Mouse (Mus musculus): ENCODE data around the gene Fap.

Gene Fap

GRCm38 (mm10) chr2:62573753-62574159, at the start of gene Fap:
Fap (minus strand) TSS chr2:62574075.
- in situ Hi-C loops (cut with MboI; ENCODE audit: low pct_unique_long_range_greater_than_20kb in 1 of 2, low sequenced_read_pairs in 2 of 2, unreplicated experiment in 1 of 2), result no loop called here

- in situ Hi-C loops (cut with MboI; ENCODE audit: low pct_unique_long_range_greater_than_20kb in 1 of 2, low sequenced_read_pairs in 2 of 2, unreplicated experiment in 1 of 2), result no loop called here
These were observed 49.2 kb upstream of the Fap start for GRCm38 (mm10) chr2:62623024-62623441.

DNA sequence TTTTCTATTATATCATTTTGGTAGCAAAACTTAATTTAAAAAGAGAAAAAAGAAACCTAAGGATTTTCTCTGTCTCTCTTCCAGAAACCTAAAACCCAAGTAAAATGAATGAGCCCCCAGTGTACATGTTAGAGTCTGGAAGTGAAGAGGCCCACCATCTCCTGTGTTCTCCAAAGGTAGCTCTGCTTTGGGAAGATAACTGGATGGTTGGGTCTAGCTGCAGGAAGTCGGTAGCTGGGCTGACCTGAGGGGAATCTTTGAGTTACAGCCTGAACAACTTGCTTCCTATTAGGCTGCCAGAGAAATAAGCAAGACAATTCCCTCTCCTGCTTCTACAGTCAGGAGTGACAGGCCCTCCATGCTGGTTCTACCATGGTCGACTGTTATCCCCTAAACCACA, 45.8 kb upstream of the Fap start:
- in situ Hi-C loops (cut with MboI; ENCODE audit: low pct_unique_long_range_greater_than_20kb in 1 of 2, low sequenced_read_pairs in 2 of 2, unreplicated experiment in 1 of 2), result no loop called here

GRCm38 (mm10) chr2:62618934-62619341, 45.1 kb upstream of the Fap start:
- in situ Hi-C loops (cut with MboI; ENCODE audit: low pct_unique_long_range_greater_than_20kb in 1 of 2, low sequenced_read_pairs in 2 of 2, unreplicated experiment in 1 of 2), result no loop called here

- in situ Hi-C loops (cut with MboI; ENCODE audit: low pct_unique_long_range_greater_than_20kb in 1 of 2, low sequenced_read_pairs in 2 of 2, unreplicated experiment in 1 of 2), result no loop called here
These were observed 39.3 kb upstream of the Fap start for GRCm38 (mm10) chr2:62613133-62613532.

DNA sequence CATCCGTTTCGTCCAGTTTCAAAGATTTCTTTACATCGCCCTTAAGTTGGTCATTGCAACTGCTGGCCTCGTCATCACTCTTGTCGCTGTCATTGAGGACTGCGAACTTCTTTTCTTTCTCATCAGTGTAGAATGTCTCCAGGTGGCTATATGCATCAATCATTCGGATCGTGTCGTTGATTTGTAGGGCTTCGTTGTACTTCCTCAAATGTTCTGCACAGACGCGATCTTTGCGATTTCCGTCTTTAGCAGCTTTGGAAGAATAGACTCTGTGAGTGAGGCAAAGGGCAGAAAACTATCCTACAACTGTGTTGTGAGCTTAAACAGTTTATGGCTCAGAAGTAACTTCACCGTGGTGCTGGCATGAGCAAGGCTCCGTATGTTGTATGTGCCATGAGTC, 32.3 kb upstream of the Fap start:
- in situ Hi-C loops (cut with MboI; ENCODE audit: low pct_unique_long_range_greater_than_20kb in 1 of 2, low sequenced_read_pairs in 2 of 2, unreplicated experiment in 1 of 2), result no loop called here

DNA sequence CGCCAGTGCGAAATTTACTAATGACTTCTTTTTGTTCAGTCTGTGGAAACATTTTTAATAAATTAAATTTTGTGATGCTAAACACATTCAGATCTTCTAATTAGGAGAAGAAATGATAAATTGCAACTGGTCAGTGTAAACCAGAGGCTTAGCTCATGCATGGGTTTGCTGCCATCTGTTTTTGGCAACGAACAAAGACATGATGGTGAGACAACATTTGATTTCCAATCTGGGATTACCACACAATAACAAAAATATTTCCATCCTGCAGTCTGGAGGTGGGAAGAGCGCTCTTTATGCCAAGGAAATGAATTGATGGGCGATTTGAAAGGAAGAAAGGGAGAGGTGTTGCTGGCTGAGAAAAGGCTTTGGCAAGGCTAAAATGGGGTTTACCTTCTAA, 29.7 kb upstream of the Fap start:
- in situ Hi-C loops (cut with MboI; ENCODE audit: low pct_unique_long_range_greater_than_20kb in 1 of 2, low sequenced_read_pairs in 2 of 2, unreplicated experiment in 1 of 2), result no loop called here

- in situ Hi-C loops (cut with MboI; ENCODE audit: low pct_unique_long_range_greater_than_20kb in 1 of 2, low sequenced_read_pairs in 2 of 2, unreplicated experiment in 1 of 2), result no loop called here
These were observed 22.7 kb upstream of the Fap start for GRCm38 (mm10) chr2:62596586-62596985.

DNA sequence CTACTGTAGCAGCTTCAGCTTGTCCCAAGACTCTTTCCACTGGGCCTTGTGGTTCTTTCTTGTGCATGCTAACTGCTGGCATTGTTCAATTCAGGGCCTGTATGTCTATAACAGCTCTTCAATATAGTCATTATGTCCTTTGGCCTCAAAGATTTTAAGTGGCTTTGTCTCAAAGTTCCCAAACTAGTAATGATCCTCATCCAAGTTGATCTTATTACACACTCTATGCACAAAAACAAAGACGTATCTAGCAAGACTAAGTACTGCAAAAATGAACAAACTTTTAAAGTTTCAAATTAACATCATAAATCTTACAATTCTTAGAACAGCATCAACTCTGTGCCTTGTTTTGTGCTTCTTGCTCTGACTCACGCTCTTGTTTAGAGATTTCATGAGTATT, 20.6 kb upstream of the Fap start:
- in situ Hi-C loops (cut with MboI; ENCODE audit: low pct_unique_long_range_greater_than_20kb in 1 of 2, low sequenced_read_pairs in 2 of 2, unreplicated experiment in 1 of 2), result no loop called here

GRCm38 (mm10) chr2:62591555-62591954, 17.7 kb upstream of the Fap start:
- in situ Hi-C loops (cut with MboI; ENCODE audit: low pct_unique_long_range_greater_than_20kb in 1 of 2, low sequenced_read_pairs in 2 of 2, unreplicated experiment in 1 of 2), result no loop called here

DNA sequence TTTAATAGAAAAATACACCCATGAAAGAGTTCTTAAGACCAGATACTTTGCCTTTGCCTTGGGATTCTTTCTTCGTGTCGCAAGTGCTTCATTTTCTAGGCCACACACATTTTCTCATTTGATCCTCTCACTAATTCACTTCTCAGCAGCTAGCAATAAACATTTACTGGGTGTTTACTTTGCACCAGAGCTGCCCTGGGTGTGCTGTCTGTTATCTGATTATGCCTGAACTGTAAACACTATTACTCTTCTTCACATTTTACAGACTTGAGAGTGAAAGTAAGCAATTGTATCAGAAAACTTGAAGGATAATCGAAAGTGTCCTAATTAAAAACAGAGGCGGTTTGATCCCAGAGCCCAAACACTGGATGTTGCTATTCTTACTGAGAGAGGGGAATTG, 15.5 kb upstream of the Fap start:
- in situ Hi-C loops (cut with MboI; ENCODE audit: low pct_unique_long_range_greater_than_20kb in 1 of 2, low sequenced_read_pairs in 2 of 2, unreplicated experiment in 1 of 2), result no loop called here

DNA sequence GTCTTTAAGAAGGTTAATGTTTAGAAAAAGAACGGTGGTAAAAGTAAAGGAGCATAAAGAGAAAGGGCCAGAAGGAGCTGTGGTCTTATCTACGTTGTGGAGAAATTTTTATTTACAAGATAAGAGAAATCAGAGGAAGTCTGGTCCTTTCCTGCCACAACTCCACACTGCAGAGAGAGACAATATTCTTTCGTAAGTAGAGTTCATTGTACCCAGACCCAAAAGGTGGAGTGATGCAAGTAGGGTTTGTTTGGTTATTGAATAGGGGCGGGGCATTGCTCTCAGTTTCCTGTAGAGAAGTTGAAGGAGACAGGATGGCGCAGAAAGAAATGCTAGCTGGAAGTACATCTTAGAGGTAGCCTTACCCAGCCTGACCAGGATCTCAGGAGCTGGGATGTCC, 11.9 kb upstream of the Fap start:
- in situ Hi-C loops (cut with MboI; ENCODE audit: low pct_unique_long_range_greater_than_20kb in 1 of 2, low sequenced_read_pairs in 2 of 2, unreplicated experiment in 1 of 2), result no loop called here

DNA sequence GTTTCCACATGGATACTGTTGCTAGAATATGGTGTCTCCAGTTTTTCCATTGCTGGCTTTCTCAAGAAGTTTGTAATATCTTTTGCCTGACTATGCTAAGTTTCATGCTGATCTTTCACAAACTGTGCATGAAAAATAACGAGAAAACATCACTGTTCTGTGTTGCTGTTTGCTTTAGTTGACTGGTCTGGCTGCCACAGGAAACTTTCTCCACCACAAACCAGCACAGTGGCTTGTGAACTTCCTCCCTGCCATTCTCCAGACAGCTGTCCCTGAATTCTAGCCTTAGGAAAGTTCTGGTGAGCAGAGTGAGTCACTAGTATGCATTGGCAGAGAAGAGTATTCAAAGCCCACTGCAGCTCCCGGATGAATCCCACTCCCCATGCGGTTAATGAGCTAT, 1.1 kb upstream of the Fap start:
- in situ Hi-C loops (cut with MboI; ENCODE audit: low pct_unique_long_range_greater_than_20kb in 1 of 2, low sequenced_read_pairs in 2 of 2, unreplicated experiment in 1 of 2), result no loop called here

DNA sequence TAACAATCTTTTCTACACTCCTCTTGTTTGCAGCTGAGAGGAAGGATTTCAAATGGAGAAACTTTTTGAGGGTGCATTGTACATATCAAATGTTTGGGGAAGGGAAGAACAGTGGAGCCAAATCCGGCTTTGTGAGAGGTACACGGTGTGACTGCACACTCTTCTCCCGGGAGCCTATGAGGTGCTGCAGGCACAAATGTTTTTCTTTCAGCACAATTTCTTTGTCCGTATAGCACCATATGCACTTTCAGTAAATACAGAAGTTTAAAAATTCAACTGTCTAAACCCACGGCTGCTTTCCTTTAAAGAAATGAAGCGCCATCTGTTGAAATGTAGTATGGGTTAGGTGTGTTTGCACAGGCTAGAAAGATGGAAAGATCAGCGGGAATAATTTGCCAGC, 375 bp upstream of the Fap start:
- in situ Hi-C loops (cut with MboI; ENCODE audit: low pct_unique_long_range_greater_than_20kb in 1 of 2, low sequenced_read_pairs in 2 of 2, unreplicated experiment in 1 of 2), result no loop called here

- in situ Hi-C loops (cut with MboI; ENCODE audit: low pct_unique_long_range_greater_than_20kb in 1 of 2, low sequenced_read_pairs in 2 of 2, unreplicated experiment in 1 of 2), result no loop called here
These were observed 649 bp downstream of the Fap start for GRCm38 (mm10) chr2:62573099-62573752.

DNA sequence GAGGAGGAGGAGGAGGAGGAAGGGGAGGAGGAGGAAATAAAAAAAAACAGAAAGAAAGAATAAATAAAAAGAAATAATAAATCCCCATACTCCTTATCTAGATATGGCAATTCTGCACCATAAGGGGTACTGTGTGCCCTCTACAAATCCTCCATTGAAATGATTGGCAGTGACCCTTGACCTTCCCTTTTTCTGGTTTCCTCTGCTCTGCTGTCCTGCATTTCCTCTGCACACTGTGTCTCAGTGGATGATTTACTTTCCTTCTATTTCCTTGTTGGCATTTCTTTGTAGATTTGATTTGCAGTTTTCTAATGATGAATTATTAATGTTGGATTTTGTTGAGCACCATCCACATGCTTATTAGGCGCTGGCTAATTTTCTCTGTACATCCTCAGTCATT, 9.2 kb downstream of the Fap start:
- in situ Hi-C loops (cut with MboI; ENCODE audit: low pct_unique_long_range_greater_than_20kb in 1 of 2, low sequenced_read_pairs in 2 of 2, unreplicated experiment in 1 of 2), result no loop called here

- in situ Hi-C loops (cut with MboI; ENCODE audit: low pct_unique_long_range_greater_than_20kb in 1 of 2, low sequenced_read_pairs in 2 of 2, unreplicated experiment in 1 of 2), result no loop called here
These were observed 11.0 kb downstream of the Fap start for GRCm38 (mm10) chr2:62562661-62563485.

DNA sequence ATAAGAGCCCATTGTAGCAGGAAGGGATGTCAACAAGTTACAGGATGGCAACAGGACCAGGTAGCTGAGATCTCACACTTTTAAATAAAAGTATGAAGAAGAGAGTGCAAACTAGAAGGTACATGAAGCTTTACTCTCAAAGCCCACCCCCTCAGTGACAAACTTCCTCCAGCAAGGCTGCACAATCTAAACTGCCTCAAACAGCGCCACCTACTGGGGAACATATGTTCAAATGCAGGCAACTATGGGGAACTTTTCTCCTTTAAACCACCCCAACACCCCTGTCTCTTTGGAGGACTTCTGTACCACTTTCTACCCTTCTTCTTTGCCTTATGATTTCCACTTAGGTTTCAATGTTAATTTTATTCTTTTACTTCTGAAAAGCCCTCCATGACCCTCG, 16.5 kb downstream of the Fap start:
- in situ Hi-C loops (cut with MboI; ENCODE audit: low pct_unique_long_range_greater_than_20kb in 1 of 2, low sequenced_read_pairs in 2 of 2, unreplicated experiment in 1 of 2), result no loop called here

- in situ Hi-C loops (cut with MboI; ENCODE audit: low pct_unique_long_range_greater_than_20kb in 1 of 2, low sequenced_read_pairs in 2 of 2, unreplicated experiment in 1 of 2), result no loop called here
These were observed 17.5 kb downstream of the Fap start for GRCm38 (mm10) chr2:62556349-62556748.

DNA sequence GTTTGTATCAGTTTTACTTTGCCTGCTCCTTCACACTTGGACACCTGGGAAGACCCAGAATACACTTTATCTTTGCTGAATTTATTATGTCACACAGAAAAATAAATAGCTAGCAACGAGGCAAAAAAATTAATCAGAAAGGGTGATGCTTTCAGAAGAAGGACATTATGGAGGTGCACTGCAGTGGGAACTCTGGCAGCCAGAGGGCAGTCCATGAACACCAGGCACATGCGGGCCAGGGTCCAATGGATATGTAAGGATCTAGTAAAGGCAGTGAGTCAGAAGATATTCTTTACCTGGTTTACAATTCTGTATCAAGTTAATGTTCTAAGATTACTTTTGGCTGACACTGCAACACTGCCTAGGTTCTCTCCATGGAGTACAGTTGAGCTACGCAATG, 24.2 kb downstream of the Fap start:
- in situ Hi-C loops (cut with MboI; ENCODE audit: low pct_unique_long_range_greater_than_20kb in 1 of 2, low sequenced_read_pairs in 2 of 2, unreplicated experiment in 1 of 2), result no loop called here

Measured in mouse embryonic stem cell (cell line).